13 mouse cellular contexts compared by ENCODE assay signal in the genomic region with DNA sequence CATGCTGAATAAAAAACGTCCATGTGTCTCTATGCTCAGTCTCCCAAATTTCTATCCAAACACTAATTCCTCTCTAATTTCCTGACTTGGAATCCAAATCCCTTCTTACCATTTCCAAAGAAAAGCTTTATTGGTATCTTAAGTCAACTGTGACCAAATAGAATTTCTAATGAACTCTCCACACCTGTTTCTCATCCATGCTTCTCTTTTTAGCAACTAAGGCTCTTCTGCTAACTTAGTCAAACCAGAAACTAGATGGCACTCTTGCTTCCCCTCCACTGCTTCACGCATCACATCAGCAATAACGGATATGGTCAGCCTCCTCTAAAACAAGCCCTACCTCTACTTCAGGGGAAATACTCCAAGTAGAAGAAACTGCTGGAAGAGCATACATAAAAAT. TPM values are rescaled to one million over a fixed set of nuclear protein-coding genes. Genes with fewer than 3 reads are reported as not detected.
DNase-seq lines count a peak whose midpoint lies in the region; ATAC-seq and TF ChIP-seq lines count a peak whose summit lies in the region.
"Had no signal": no experiment of that assay in that cellular context is flagged by ENCODE, and none has a peak within 500 bp of the region (broad histone marks: within the 10 kb centered on the region; RNA-seq: fewer than 3 reads in every experiment).

No protein-coding gene starts in this region.

- H3K27me3 ChIP-seq in kidney, postnatal 0 days (ENCODE audit: insufficient read depth, low read length) = no peaks in the 10 kb centered on the region
- H3K27me3 ChIP-seq: limb, embryonic 13.5 days; Patski had no signal

- H3K9ac ChIP-seq in kidney, postnatal 0 days (ENCODE audit: low read depth, low read length) = no peak overlapping the region
- H3K9ac ChIP-seq: limb, embryonic 13.5 days; lung, embryonic 14.5 days had no signal

- H3K36me3 ChIP-seq in kidney, postnatal 0 days (ENCODE audit: insufficient read depth, low read length) = no peaks in the 10 kb centered on the region
- H3K36me3 ChIP-seq: limb, embryonic 13.5 days had no signal

- ATAC-seq in cerebellum, adult (ENCODE audit: insufficient number of reproducible peaks, low FRiP score, low TSS enrichment) = no peak
- ATAC-seq in kidney, postnatal 0 days (replicated peaks; ENCODE audit: low FRiP score, low read depth) = no peak
- no peak for ATAC-seq in activated CD4-positive, CD25-positive, alpha-beta regulatory T cell, adult 4 months
- ATAC-seq: Patski had no signal

- WGBS in kidney, postnatal 0 days = 35% methylated on average over 3 of the region's 3 CpGs

- H3K27ac ChIP-seq in kidney, postnatal 0 days = no peak overlapping the region
- H3K27ac ChIP-seq: limb, embryonic 13.5 days had no signal

- no peak overlapping the region for H3K4me3 ChIP-seq in kidney, postnatal 0 days (replicated peaks; ENCODE audit: low read depth, low read length)
- H3K4me3 ChIP-seq: limb, embryonic 13.5 days; myocyte had no signal

- no peaks in the 10 kb centered on the region for H3K9me3 ChIP-seq in kidney, postnatal 0 days (replicated peaks; ENCODE audit: low read length)
- H3K9me3 ChIP-seq: limb, embryonic 13.5 days had no signal

- peak; percentile 32; the same call in 1 of the 2 replicates for TF ChIP-seq CTCF in kidney, postnatal 0 days (IDR thresholded peaks at IDR 0.05; ENCODE audit: low read depth)

- H3K4me2 ChIP-seq in kidney, postnatal 0 days (ENCODE audit: low read length) = no peak overlapping the region
- H3K4me2 ChIP-seq: heart, embryonic 11.5 days; limb, embryonic 13.5 days; lung, embryonic 14.5 days had no signal

- peak; percentile 34 for DNase-seq in cerebellum, adult 9-10 months
- peak; percentile 27 for DNase-seq in kidney, postnatal 0 days (ENCODE audit: low spot score)
- DNase-seq in kidney, adult 9 months = no peak
- DNase-seq in adipocyte (ENCODE audit: low spot score) = peak; percentile 5
- peak; percentile 8 for DNase-seq in naive thymus-derived CD4-positive, alpha-beta T cell, adult 2 months (ENCODE audit: low read depth)
- DNase-seq in natural killer cell, adult 2 months (ENCODE audit: low spot score in 2 of 2) = no peak

- no peaks in the 10 kb centered on the region for H3K4me1 ChIP-seq in kidney, postnatal 0 days (replicated peaks; ENCODE audit: insufficient read depth, low read length)

RNA-seq across cellular contexts. Expression of gene Rabgap1l, which starts 49.0 kb away (rescaled TPM):
- polyA plus RNA-seq in kidney, postnatal 0 days (2015; fragmentation: Nextera tagmentation; extraction: Ambion mirVana) = 10.7 and 12.0 TPM in 2 replicates
- 100 to 1,000 TPM; 250 to 264 TPM for polyA plus RNA-seq in activated CD4-positive, CD25-positive, alpha-beta regulatory T cell, adult 4 months (2017; shearing (Covaris generic))

Comparison
In these comparisons a context has a peak if more than half of its experiments do, and no peak if none do; other contexts are left out.
1. DNase-seq: peak in cerebellum, adult 9-10 months (single experiment), kidney, postnatal 0 days (single experiment), adipocyte (single experiment) and naive thymus-derived CD4-positive, alpha-beta T cell, adult 2 months (single experiment); none in kidney, adult 9 months (single experiment) and natural killer cell, adult 2 months (0 of 2).
2. RNA of gene Rabgap1l, which starts 49.0 kb away (polyA plus RNA-seq): 250 to 264 TPM in activated CD4-positive, CD25-positive, alpha-beta regulatory T cell, adult 4 months; 10.7 to 12.0 TPM in kidney, postnatal 0 days; every median in the first group is over 10 times any median in the second.